Mouse (Mus musculus) liver, embryonic 15.5 days (tissue): ENCODE data around the gene Ephb1. TPM values are rescaled to one million over a fixed set of nuclear protein-coding genes. Genes with fewer than 3 reads are reported as not detected.

ENCODE experiments used
- ATAC-seq: fragments of 200-750 bp; cut with Nextera tagmentation; 2 replicates; pipeline ENCODE4 v1.8.0; 2017; ENCODE audit warnings: moderate number of reproducible peaks, mild to moderate bottlenecking, moderate library complexity; ENCODE audit not compliant: insufficient read depth
- H3K27ac ChIP-seq: fragments of 300-500 bp; sonication (generic); replicated peaks from 2 replicates; pipeline ENCODE4 v1.5.1; 2015; ENCODE audit warnings: mild to moderate bottlenecking, inconsistent platforms
- H3K27me3 ChIP-seq: fragments of 300-500 bp; sonication (generic); 2 replicates; pipeline ENCODE4 v1.6.1; 2015; ENCODE audit warnings: mild to moderate bottlenecking, inconsistent platforms
- H3K36me3 ChIP-seq: fragments of 300-500 bp; sonication (generic); replicated peaks from 2 replicates; pipeline ENCODE4 v1.6.1; 2015; ENCODE audit warnings: moderate library complexity, mild to moderate bottlenecking, inconsistent platforms
- H3K4me1 ChIP-seq: fragments of 300-500 bp; sonication (generic); replicated peaks from 2 replicates; pipeline ENCODE4 v1.6.1; 2015; ENCODE audit warnings: inconsistent platforms
- H3K4me2 ChIP-seq: fragments of 300-500 bp; sonication (generic); 2 replicates; pipeline ENCODE4 v1.6.1; 2015; ENCODE audit warnings: moderate library complexity, mild to moderate bottlenecking, inconsistent platforms
- H3K4me3 ChIP-seq: fragments of 300-500 bp; sonication (generic); replicated peaks from 2 replicates; pipeline ENCODE4 v1.5.1; 2015; ENCODE audit warnings: mild to moderate bottlenecking, inconsistent platforms
- H3K9ac ChIP-seq: fragments of 300-500 bp; sonication (generic); 2 replicates; pipeline ENCODE4 v1.6.1; 2015; ENCODE audit warnings: moderate library complexity, mild to moderate bottlenecking, inconsistent platforms
- H3K9me3 ChIP-seq: fragments of 300-500 bp; sonication (generic); replicated peaks from 2 replicates; pipeline ENCODE4 v1.6.1; 2016; ENCODE audit warnings: inconsistent platforms
- WGBS: fragments of 180-500 bp; shearing (Covaris S2); methylation state at CpG from one replicate; pipeline ENCODE4 v1.1.7; 2015; ENCODE audit warnings: mixed read lengths; ENCODE audit not compliant: insufficient replicate concordance; 5-methylcytosine and 5-hydroxymethylcytosine counted together
- polyA plus RNA-seq: library from polyadenylated mRNA; unstranded; fragments of >200 nt; fragmentation: Nextera tagmentation; extraction: Ambion mirVana; gene quantifications from 2 replicates; pipeline ENCODE4 v1.2.1, GENCODE M21; 2015

Gene Ephb1
- polyA plus RNA-seq, 1 experiment from 2014 or later, result 0.20 TPM

GRCm38 (mm10) chr9:102335571-102336282 lies 18.8 kb downstream of the Ephb1 start:
- no peak for ATAC-seq
- H3K27me3 ChIP-seq, result no peaks in the 10 kb centered on the region
- no peak overlapping the region for H3K9ac ChIP-seq
- no peak overlapping the region for H3K4me3 ChIP-seq
- no peaks in the 10 kb centered on the region for H3K36me3 ChIP-seq
- H3K27ac ChIP-seq, result no peak overlapping the region
- WGBS, result 52% methylated on average over 11 of the region's 11 CpGs
- no peaks in the 10 kb centered on the region for H3K4me1 ChIP-seq
- no peak overlapping the region for H3K4me2 ChIP-seq
- no peaks in the 10 kb centered on the region for H3K9me3 ChIP-seq

- 67% methylated on average over 16 of the region's 16 CpGs for WGBS
- Histone ChIP-seq H3K27ac (no peak overlapping the region), H3K27me3 (no peaks in the 10 kb centered on the region), H3K9ac (no peak overlapping the region), H3K36me3 (no peaks in the 10 kb centered on the region), H3K4me2 (no peak overlapping the region), H3K4me3 (no peak overlapping the region), H3K9me3 (no peaks in the 10 kb centered on the region), H3K4me1 (no peaks in the 10 kb centered on the region)
- ATAC-seq, result no peak
Measured at GRCm38 (mm10) chr9:102330266-102331060, 24.0 kb downstream of the Ephb1 start.

GRCm38 (mm10) chr9:102327625-102328150 lies 26.8 kb downstream of the Ephb1 start:
- ATAC-seq, result no peak
- WGBS, result 46% methylated on average over 4 of the region's 4 CpGs
- H3K4me2 ChIP-seq, result no peak overlapping the region

GRCm38 (mm10) chr9:102315436-102315835 lies 39.1 kb downstream of the Ephb1 start:
- Histone ChIP-seq H3K36me3 (no peaks in the 10 kb centered on the region), H3K4me2 (no peak overlapping the region), H3K9ac (no peak overlapping the region), H3K9me3 (no peaks in the 10 kb centered on the region), H3K4me3 (no peak overlapping the region), H3K27ac (no peak overlapping the region), H3K4me1 (no peaks in the 10 kb centered on the region), H3K27me3 (no peaks in the 10 kb centered on the region)
- ATAC-seq, result no peak
- WGBS, result 63% methylated on average over 6 of the region's 6 CpGs

More at GRCm38 (mm10) chr9:102327625-102328150, 26.8 kb downstream of the Ephb1 start:
- no peaks in the 10 kb centered on the region for H3K36me3 ChIP-seq
- no peaks in the 10 kb centered on the region for H3K27me3 ChIP-seq
- H3K9ac ChIP-seq, result no peak overlapping the region
- H3K27ac ChIP-seq, result no peak overlapping the region
- no peaks in the 10 kb centered on the region for H3K9me3 ChIP-seq
- H3K4me1 ChIP-seq, result no peaks in the 10 kb centered on the region
- H3K4me3 ChIP-seq, result no peak overlapping the region

GRCm38 (mm10) chr9:102314795-102315194 lies 39.7 kb downstream of the Ephb1 start:
- Histone ChIP-seq H3K4me1 (no peaks in the 10 kb centered on the region), H3K36me3 (no peaks in the 10 kb centered on the region), H3K9ac (no peak overlapping the region), H3K27ac (no peak overlapping the region), H3K9me3 (no peaks in the 10 kb centered on the region), H3K27me3 (no peaks in the 10 kb centered on the region), H3K4me3 (no peak overlapping the region), H3K4me2 (no peak overlapping the region)
- 50% methylated on average over 1 of the region's 1 CpGs for WGBS
- no peak for ATAC-seq

GRCm38 (mm10) chr9:102310431-102310830 lies 44.1 kb downstream of the Ephb1 start:
- Histone ChIP-seq H3K9me3 (no peaks in the 10 kb centered on the region), H3K27ac (no peak overlapping the region), H3K4me1 (no peaks in the 10 kb centered on the region), H3K4me3 (no peak overlapping the region), H3K36me3 (no peaks in the 10 kb centered on the region), H3K4me2 (no peak overlapping the region), H3K27me3 (no peaks in the 10 kb centered on the region), H3K9ac (no peak overlapping the region)
- no peak for ATAC-seq
- 29% methylated on average over 3 of the region's 3 CpGs for WGBS

- H3K9me3 ChIP-seq, result no peaks in the 10 kb centered on the region
- no peak overlapping the region for H3K27ac ChIP-seq
- H3K4me2 ChIP-seq, result no peak overlapping the region
- no peak overlapping the region for H3K4me3 ChIP-seq
- H3K27me3 ChIP-seq, result no peaks in the 10 kb centered on the region
- H3K4me1 ChIP-seq, result no peaks in the 10 kb centered on the region
- no peaks in the 10 kb centered on the region for H3K36me3 ChIP-seq
- no peak overlapping the region for H3K9ac ChIP-seq
- 70% methylated on average over 7 of the region's 7 CpGs for WGBS
- no peak for ATAC-seq
Measured at GRCm38 (mm10) chr9:102309278-102309677, 45.2 kb downstream of the Ephb1 start.

- no peak for ATAC-seq
- no peak overlapping the region for H3K9ac ChIP-seq
- H3K4me2 ChIP-seq, result no peak overlapping the region
- H3K27ac ChIP-seq, result no peak overlapping the region
- no peak overlapping the region for H3K4me3 ChIP-seq
- no peaks in the 10 kb centered on the region for H3K4me1 ChIP-seq
- H3K36me3 ChIP-seq, result no peaks in the 10 kb centered on the region
- WGBS, result 40% methylated on average over 4 of the region's 4 CpGs
- H3K9me3 ChIP-seq, result no peaks in the 10 kb centered on the region
- H3K27me3 ChIP-seq, result no peaks in the 10 kb centered on the region
Measured at GRCm38 (mm10) chr9:102307656-102308055, 46.8 kb downstream of the Ephb1 start.

- Histone ChIP-seq H3K4me3 (no peak overlapping the region), H3K27me3 (no peaks in the 10 kb centered on the region), H3K36me3 (no peaks in the 10 kb centered on the region), H3K9me3 (no peaks in the 10 kb centered on the region), H3K4me2 (no peak overlapping the region), H3K4me1 (no peaks in the 10 kb centered on the region), H3K27ac (no peak overlapping the region), H3K9ac (no peak overlapping the region)
- ATAC-seq, result no peak
- 18% methylated on average over 1 of the region's 1 CpGs for WGBS
Measured at GRCm38 (mm10) chr9:102306645-102307415, 47.7 kb downstream of the Ephb1 start.

GRCm38 (mm10) chr9:102305432-102306100 lies 48.9 kb downstream of the Ephb1 start:
- Histone ChIP-seq H3K9ac (no peak overlapping the region), H3K27me3 (no peaks in the 10 kb centered on the region), H3K27ac (no peak overlapping the region), H3K4me3 (no peak overlapping the region), H3K36me3 (no peaks in the 10 kb centered on the region), H3K9me3 (no peaks in the 10 kb centered on the region), H3K4me1 (no peaks in the 10 kb centered on the region), H3K4me2 (no peak overlapping the region)
- ATAC-seq, result no peak
- 50% methylated on average over 7 of the region's 7 CpGs for WGBS
